Mouse (Mus musculus) olfactory bulb, adult 2 months (tissue): ENCODE results near the gene Shank2.

Experiments used
- CTCF ChIP-seq: fragments of 200-500 bp; IDR thresholded peaks from 2 replicates; pipeline ENCODE4 v1.5.1; 2012; ENCODE audit warnings: low read depth, mild to moderate bottlenecking, low read length, moderate library complexity; ENCODE audit not compliant: insufficient read depth
- POLR2A ChIP-seq: fragments of 200-500 bp; IDR thresholded peaks from 2 replicates; pipeline ENCODE4 v1.6.1; 2012; ENCODE audit warnings: mild to moderate bottlenecking, low read depth, low read length, moderate library complexity; ENCODE audit not compliant: insufficient read depth

GRCm38 (mm10) chr7:144244203-144244602 is 242.5 kb downstream of the Shank2 start:
- TF ChIP-seq POLR2A (no peak), CTCF (no peak)
